Mouse (Mus musculus) right cerebral cortex, postnatal 4 days (tissue): ENCODE data around the gene Olfr1381.
"Not testable (repeated sequence)": the region's sequence is repeated elsewhere in the genome, so short reads cannot be mapped to it uniquely, and the experiment has no call there.

Experiments
- DNase-seq: peaks from one replicate; pipeline ENCODE4 v3.0.0-alpha.2; 2022

The Olfr1381 gene

DNA sequence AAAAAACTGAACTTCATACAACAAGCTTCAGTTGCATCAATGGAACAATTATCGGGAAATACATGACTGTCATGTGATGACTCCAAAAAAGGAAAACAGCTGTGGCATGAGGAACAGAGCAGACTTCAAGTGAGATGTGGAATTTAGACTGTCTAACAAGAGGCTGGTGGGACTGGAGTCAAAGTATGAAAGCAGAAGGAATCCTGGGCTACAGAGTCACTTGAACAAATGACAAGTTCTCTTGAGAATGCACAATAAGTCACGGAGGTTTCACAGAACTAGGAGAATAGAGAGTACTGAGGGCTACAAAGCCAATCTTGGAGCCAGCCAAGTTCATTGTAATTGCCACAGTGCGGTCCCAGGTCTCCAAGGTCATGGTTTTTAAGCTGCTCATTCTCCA, at the start of gene Olfr1381:
Gene Olfr1381, plus strand, starts transcription at position 301 of the 400 bp plus-strand sequence.
- DNase-seq = not testable (repeated sequence)

DNA sequence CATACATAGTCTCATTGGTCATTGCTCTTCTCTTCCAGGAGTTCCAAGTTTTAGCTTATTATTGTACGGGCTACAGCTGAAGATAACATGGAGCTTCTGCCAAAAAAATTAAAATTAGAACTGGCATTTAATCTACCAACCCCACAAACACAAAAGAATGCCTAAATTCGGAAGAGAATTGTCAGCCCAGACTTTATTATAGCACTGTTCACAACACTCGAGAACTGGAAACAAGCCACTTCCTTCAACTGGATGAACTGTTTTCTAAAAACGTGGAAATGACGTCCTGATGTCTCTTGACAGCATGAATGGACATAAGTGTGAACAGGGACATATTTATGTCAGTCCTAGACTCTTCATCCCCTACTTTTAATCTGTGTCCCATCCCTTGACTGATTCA, 25.2 kb upstream of the Olfr1381 start:
- no peak for DNase-seq

DNA sequence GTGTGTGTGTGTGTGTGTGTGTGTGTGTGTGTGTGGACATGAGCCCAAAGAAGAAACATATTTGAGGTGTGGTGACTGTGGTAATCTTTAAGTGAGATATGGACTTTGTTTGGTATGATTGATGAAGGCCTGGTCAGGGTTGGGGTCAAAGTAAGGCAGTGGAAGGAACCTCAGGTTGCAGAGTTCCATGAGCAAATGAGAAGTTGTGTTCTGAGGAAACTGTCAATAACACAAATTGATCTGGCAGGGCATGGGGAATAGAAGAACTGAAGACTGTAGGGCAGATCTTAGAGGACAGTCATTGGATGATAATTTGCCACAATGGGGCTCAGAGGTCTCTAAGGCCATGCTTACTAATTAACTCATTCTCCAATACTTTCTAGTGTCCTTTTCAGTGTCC, 23.9 kb upstream of the Olfr1381 start, which contains the start of gene Olfr1383:
Gene Olfr1383, plus strand, starts transcription at position 301 of the 400 bp plus-strand sequence.
- no peak for DNase-seq

DNA sequence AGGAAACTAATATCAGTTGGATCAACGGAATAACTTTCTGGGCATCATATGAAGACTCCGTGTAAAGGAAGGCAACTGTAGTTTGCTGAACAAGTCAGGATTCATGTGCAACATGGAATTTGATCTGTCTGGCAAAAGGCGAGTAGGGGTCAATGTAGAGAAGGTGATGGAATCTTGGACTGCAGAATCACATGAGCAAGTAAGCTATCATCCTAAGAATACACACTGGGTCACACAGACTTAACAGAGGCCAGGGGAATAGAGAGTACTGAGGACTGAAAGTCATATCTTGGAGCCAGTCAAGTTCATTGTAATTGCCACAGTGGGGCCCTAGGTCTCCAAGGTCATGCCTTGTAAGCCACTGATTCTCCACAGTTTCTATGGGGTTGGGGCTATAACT, 15.3 kb upstream of the Olfr1381 start, which contains the start of gene Olfr1382:
Gene Olfr1382, plus strand, starts transcription at position 301 of the 400 bp plus-strand sequence.
- no peak for DNase-seq

DNA sequence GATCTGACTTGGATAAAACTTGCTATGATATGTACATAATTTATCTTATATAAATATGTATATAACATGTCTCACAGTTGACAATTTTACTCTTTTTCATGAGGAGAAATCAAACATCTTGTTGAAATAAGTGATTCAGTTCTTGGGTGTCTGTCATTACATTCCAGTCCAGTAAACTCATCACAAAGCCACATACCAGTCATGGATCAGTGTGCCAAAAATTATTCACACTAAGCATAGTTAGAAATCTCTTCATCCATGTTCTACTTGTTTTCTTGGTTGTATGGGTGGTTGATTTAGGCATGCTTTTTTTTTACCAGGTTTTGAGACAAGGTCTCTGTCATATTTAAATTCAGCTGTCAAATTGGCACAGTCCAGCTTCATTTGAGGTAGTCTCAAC, 10.5 kb upstream of the Olfr1381 start:
- no peak for DNase-seq

DNA sequence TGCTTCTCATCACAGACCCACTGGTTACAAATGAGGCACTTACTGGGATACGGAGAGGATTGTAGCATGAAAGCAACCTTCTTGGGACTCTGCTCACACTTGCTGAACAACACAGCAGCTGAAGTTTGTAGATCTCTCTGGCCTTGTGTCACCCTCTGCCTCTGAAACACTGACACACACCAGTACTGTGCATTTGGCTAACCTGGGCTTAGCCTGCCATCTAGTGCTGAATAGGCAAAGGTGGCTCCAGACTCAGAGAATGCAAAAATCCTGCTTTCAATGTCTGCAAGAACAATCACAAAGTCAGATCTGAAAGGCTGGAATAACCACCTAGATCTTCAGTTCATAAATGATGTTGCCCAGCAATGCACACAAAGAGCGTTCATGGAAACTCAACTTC, 6.6 kb upstream of the Olfr1381 start:
- DNase-seq = peak; percentile 8

DNA sequence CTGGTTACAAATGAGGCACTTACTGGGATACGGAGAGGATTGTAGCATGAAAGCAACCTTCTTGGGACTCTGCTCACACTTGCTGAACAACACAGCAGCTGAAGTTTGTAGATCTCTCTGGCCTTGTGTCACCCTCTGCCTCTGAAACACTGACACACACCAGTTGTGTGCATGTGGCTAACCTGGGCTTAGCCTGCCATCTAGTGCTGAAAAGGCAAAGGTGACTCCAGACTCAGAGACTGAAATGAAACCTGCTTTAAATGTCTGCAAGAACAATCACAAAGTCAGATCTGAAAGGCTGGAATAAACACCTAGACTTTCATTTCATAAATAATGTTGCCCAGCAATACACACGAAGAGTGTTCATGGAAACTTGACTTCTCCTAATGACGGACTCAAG, 10.8 kb downstream of the Olfr1381 start:
- DNase-seq = not testable (repeated sequence)

DNA sequence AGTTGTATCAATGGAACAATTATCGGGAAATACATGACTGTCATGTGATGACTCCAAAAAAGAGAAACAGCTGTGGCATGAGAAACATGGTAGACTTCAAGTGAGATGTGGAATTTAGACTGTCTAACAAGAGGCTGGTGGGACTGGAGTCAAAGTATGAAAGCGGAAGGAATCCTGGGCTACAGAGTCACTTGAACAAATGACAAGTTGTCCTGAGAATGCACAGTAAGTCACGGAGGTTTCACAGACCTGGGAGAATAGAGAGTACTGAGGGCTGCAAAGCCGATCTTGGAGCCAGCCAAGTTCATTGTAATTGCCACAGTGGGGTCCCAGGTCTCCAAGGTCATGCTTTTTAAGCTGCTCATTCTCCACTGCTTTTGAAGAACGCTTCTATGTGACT, 13.3 kb downstream of the Olfr1381 start, which contains the start of gene Olfr1380:
Gene Olfr1380, plus strand, starts transcription at position 301 of the 400 bp plus-strand sequence.
- not testable (repeated sequence) for DNase-seq

DNA sequence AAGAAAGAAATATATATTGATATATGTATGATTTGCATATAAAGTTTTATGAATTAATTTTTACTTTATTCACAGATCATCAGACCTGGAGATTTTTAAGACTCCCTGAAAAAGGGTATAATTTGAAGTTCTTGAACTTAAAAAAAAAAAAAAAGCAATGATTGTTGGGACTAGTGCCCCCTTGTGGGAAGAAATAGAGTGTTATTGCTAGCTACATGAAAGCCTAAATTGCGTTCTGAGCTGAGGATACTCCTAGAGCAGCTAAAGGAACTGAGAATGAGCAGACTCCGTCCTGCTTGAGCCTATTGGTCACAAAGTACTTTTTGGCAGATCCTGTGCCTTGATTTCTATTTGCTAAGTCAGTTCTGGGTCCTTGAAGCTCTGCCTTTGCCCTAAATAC, 31.8 kb downstream of the Olfr1381 start:
- DNase-seq = not testable (repeated sequence)

DNA sequence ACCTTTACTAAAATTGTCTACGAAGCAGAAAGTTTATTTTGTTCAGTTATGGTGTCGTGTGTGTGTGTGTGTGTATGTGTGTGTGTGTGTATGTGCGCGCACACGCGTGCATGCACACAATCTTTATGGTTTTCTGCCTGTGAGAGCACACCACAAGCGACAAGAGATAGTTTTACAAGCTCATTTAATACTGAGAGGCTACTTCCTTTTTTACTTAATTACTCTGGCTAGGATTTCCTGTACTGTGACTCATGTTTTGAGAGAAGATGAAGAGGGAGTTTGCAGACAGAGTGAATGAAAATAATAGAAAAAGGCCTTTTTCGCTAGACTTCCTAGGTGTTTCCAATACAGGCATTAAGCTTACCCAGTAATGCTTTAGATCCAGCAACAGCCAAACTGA, 37.2 kb downstream of the Olfr1381 start:
- not testable (repeated sequence) for DNase-seq

DNA sequence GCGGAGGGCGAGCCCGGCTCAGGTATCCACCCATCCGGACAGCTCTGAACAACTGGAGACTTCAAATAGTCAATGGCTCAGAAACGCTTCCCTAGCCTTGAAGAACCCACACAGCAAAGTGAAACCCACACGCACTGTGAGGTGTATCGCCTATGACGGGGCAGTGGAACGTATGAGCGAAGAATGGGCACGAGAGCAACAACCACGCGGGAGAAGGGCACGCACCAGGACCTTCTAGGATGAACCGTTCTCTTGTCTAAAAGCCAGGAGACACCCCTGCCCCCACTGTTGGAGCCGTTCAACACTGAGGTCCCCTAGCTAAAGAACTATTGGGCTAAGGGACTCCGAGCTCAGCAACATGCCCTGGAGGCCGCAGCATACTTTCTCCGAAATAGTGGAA, 47.0 kb downstream of the Olfr1381 start:
- no peak for DNase-seq

DNA sequence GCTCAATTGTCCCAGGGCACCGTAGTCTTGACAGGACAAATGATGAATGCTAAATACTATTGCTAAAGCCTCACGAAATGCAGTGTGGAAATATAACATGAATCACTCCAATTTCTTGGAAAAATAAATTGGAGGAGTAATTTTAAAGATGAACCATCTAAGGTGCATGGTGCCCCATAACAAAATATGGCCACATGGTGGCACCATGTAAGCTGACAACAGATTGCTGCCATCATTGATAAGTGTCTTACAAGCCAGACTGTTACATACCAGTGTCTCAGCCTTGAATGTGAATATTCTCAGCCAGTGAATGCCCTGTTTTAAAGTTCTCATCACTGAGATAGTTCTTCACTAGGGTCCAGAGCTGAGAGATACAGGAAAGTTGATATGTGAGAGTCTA, 53.9 kb downstream of the Olfr1381 start:
- not testable (repeated sequence) for DNase-seq
